Mouse (Mus musculus) spleen, adult 18-20 months (tissue): ENCODE measurements around the gene Hmga2.
"Not testable (repeated sequence)": the region's sequence is repeated elsewhere in the genome, so short reads cannot be mapped to it uniquely, and the experiment has no call there.

Experiments
- DNase-seq, 2 experiments: peaks; one replicate each; pipeline ENCODE4 v3.0.0; 2022; ENCODE audit warnings: mixed read lengths in 2 of 2

Gene Hmga2

GRCm38 (mm10) chr10:120339324-120339723 is 136.9 kb downstream of the Hmga2 start:
- no peak for DNase-seq

DNA sequence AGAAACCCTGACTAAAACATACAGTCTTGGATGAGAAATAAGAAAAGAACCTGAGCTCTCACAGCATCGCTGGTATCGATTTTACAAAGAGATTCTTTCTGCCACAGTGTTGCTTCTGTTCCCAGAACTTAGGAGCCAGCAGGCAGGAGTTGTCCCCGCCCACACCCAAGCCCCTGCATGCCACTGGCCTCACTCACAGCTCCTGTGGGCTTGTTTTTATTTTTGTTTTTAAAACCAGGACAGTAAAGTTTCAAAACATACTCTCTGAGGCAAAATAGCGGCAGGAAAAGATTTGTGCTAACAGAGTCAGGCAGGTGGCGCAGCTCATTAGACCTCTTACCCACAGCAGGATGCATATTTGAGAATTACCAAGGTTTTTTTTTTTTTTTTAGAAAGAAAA is 137.4 kb downstream of the Hmga2 start:
- no peak for DNase-seq

DNA sequence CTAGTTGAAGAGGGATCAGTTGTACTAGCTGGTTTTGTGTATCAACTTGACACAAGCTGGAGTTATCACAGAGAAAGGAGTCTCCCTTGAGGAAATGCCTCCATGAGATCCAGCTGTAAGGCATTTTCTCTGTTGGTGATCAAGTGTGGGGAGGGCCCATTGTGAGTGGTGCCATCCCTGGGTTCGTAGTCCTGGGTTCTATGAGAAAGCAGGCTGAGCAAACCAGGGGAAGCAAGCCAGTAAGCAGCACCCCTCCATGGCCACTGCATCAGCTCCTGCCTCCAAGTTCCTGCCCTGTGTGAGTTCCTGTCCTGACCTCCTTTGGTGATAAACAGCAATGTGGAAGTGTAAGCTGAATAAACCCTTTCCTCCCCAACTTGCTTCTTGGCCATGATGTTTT is 137.8 kb downstream of the Hmga2 start:
- not testable (repeated sequence) for DNase-seq

- no peak for DNase-seq
Measured at GRCm38 (mm10) chr10:120327946-120328345, 148.3 kb downstream of the Hmga2 start.

DNA sequence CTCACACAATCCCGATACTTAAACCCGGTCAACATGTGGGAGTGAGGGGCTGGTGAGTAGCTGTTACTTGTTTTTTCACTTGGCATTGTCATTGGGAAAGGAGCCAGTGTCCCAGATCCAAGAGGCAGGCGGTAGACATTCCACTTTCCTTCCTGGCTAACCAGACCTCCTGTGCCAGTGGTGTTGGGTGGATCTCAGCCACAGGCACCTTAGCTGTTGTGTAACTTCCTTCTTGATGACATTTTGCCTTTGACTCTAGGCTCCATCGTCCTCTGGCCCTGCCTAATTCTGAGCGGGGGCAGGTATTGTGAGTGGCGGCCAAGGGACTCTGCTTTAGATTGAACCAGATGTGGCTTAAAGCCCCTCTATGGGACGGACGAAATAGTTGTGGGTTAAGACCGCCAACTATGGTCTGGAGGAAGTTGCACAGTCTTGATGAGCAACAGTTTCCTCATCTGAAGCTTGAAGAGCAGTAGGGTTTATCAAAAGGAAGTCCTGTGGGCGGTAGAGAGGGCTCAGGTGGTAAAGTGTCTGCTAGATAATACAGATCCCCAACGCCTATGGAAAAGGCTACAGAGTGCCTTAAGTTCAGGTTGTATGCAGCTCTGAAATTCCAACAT is 152.6 kb downstream of the Hmga2 start:
- DNase-seq = no peak

DNA sequence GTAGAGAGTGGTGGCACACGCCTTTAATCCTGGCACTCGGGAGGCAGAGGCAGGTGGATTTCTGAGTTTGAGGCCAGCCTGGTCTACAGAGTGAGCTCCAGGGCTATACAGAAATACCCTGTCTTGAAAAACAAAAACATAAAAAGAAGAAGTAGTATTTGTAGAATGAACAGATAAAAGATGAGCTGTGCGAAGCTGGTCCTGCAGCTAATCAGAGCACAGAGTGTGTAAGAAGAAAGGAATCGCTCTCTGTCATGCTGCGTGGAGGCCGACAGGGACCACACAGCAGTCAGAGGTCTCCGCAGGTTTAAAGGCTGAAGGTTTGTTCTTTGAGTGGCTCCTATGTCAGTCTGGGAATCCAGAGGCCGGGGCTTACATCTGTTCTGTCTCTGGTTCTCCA is 153.5 kb downstream of the Hmga2 start:
- DNase-seq = no peak

GRCm38 (mm10) chr10:120319614-120320013 is 156.7 kb downstream of the Hmga2 start:
- no peak for DNase-seq
